Mouse (Mus musculus): ENCODE results near the gene Tmem270. TPM values are rescaled to one million over a fixed set of nuclear protein-coding genes. Genes with fewer than 3 reads are reported as not detected.
A peak's percentile ranks its signal among the peaks of the same experiment; 100 is the strongest.

Gene Tmem270
- total and polyA plus RNA-seq, 3 experiments: not detected

DNA sequence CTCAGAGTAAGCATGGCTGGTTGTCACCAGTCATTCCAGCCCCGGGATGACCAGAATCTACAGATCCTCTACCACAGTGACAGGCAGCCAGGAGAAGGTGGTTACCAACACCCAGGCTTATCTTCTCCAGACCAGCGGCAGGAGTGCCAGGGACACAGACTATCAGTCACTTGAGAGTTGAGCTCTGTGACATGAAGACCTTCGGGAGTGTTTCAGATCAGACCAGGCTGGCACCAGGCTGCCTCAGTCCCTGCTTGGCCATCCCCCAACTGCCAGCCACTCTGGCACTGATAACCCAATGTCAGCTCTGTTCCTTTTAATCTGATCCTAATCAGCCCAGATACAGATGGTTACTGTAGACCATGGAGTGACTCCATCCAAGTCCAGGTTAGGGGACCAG is 12.6 kb upstream of the Tmem270 start (continued):
- TF ChIP-seq KAT2A (conservative IDR thresholded peaks at IDR 0.05; ENCODE audit: low read depth, low read length) (no peak), ZC3H11A (IDR thresholded peaks at IDR 0.05; ENCODE audit: low read depth, low read length) (no peak), NELFE (IDR thresholded peaks at IDR 0.05; ENCODE audit: low read depth, low read length) (no peak), GATA1 (IDR thresholded peaks at IDR 0.05; ENCODE audit: low read depth, low read length) (peak; percentile 67), MYC (IDR thresholded peaks at IDR 0.05; ENCODE audit: low read depth, low read length) (no peak), MYB (IDR thresholded peaks at IDR 0.05; ENCODE audit: low read depth, low read length) (no peak), NRF1 (IDR thresholded peaks at IDR 0.05; ENCODE audit: insufficient read depth, low read depth, low read length, poor library complexity, severe bottlenecking) (no peak), MAFK (IDR thresholded peaks at IDR 0.05; ENCODE audit: borderline replicate concordance, low read depth, low read length) (no peak), CHD1 (IDR thresholded peaks at IDR 0.05; ENCODE audit: low read depth, low read length) (no peak), UBTF (IDR thresholded peaks at IDR 0.05; ENCODE audit: borderline replicate concordance, insufficient read depth, low read depth, low read length) (no peak), E2F4 (IDR thresholded peaks at IDR 0.05; ENCODE audit: borderline replicate concordance, low read depth, low read length) (no peak), RCOR1 (IDR thresholded peaks at IDR 0.05; ENCODE audit: low read depth, low read length) (no peak)

- no peak for TF ChIP-seq MEF2A (IDR thresholded peaks at IDR 0.05; ENCODE audit: extremely low read depth, insufficient replicate concordance, low read depth, low read length, poor library complexity, severe bottlenecking)
- TF ChIP-seq CTCF (IDR thresholded peaks at IDR 0.05 in 2 of 3, conservative IDR thresholded peaks at IDR 0.05 in 1 of 3; ENCODE audit: control insufficient read depth in 1 of 3, insufficient read depth in 1 of 3, low read depth in 2 of 3, low read length in 3 of 3, poor library complexity in 1 of 3, severe bottlenecking in 1 of 3): peak; percentile 86 to 91 (median 86)
- no peak for TF ChIP-seq POLR2A (IDR thresholded peaks at IDR 0.05; ENCODE audit: control insufficient read depth in 1 of 2, insufficient read depth in 1 of 2, low read depth in 1 of 2, low read length in 2 of 2, poor library complexity in 1 of 2)
- TF ChIP-seq SIN3A (IDR thresholded peaks at IDR 0.05; ENCODE audit: low read length): peak; percentile 53
- no peak for TF ChIP-seq ETS1 (IDR thresholded peaks at IDR 0.05; ENCODE audit: low read depth, low read length)
- TF ChIP-seq RAD21 (IDR thresholded peaks at IDR 0.05; ENCODE audit: low read depth, low read length): peak; percentile 24; the same call in 1 of the 2 replicates
- TF ChIP-seq TBP (IDR thresholded peaks at IDR 0.05; ENCODE audit: low read depth, low read length): 0 out of 2 replicates have a peak, but pooled peaks have one; percentile 25
- TF ChIP-seq HCFC1 (IDR thresholded peaks at IDR 0.05; ENCODE audit: low read depth, low read length): peak; percentile 80
- 0 out of 2 replicates have a peak, but pooled peaks have one; percentile 35 for TF ChIP-seq MAX (IDR thresholded peaks at IDR 0.05; ENCODE audit: low read length)
- TF ChIP-seq GATA1 (IDR thresholded peaks at IDR 0.05; ENCODE audit: low read depth, low read length): no peak
- 0 out of 2 replicates have a peak, but pooled peaks have one; percentile 2 for TF ChIP-seq KAT2A (conservative IDR thresholded peaks at IDR 0.05; ENCODE audit: low read depth, low read length)
- no peak for TF ChIP-seq POLR2AphosphoS5 (IDR thresholded peaks at IDR 0.05; ENCODE audit: borderline replicate concordance, low read depth, low read length)
- peak; percentile 63; the same call in 1 of the 2 replicates for TF ChIP-seq MYC (IDR thresholded peaks at IDR 0.05; ENCODE audit: low read depth, low read length)
- TF ChIP-seq TAL1 (IDR thresholded peaks at IDR 0.05; ENCODE audit: low read length): no peak
- TF ChIP-seq UBTF (IDR thresholded peaks at IDR 0.05; ENCODE audit: borderline replicate concordance, insufficient read depth, low read depth, low read length): no peak
- no peak for TF ChIP-seq CHD1 (IDR thresholded peaks at IDR 0.05; ENCODE audit: low read depth, low read length)
- TF ChIP-seq EP300 (IDR thresholded peaks at IDR 0.05; ENCODE audit: low read depth in 1 of 2, low read length in 2 of 2): no peak
- TF ChIP-seq TCF12 (IDR thresholded peaks at IDR 0.05; ENCODE audit: low read depth, low read length): 0 out of 2 replicates have a peak, but pooled peaks have one; percentile 16
- TF ChIP-seq MXI1 (IDR thresholded peaks at IDR 0.05; ENCODE audit: low read depth, low read length): no peak
- TF ChIP-seq JUND (IDR thresholded peaks at IDR 0.05; ENCODE audit: low read depth, low read length): no peak
- TF ChIP-seq BHLHE40 (IDR thresholded peaks at IDR 0.05; ENCODE audit: borderline replicate concordance, low read depth, low read length): no peak
- no peak for TF ChIP-seq RCOR1 (IDR thresholded peaks at IDR 0.05; ENCODE audit: low read depth, low read length)
- peak; percentile 70 for TF ChIP-seq NRF1 (IDR thresholded peaks at IDR 0.05; ENCODE audit: insufficient read depth, low read depth, low read length, poor library complexity, severe bottlenecking)
- no peak for TF ChIP-seq POLR2AphosphoS2 (IDR thresholded peaks at IDR 0.05; ENCODE audit: low read length)
- TF ChIP-seq SMC3 (IDR thresholded peaks at IDR 0.05; ENCODE audit: low read depth, low read length): peak; percentile 56
- Histone ChIP-seq H3K36me3 (ENCODE audit: control insufficient read depth in 1 of 2, insufficient read depth in 2 of 2, low read length in 2 of 2) (peaks cover 0 to 46% of the 10 kb centered on the region in 2 experiments; a peak in 2 of 4 replicates), H3K79me2 (ENCODE audit: control insufficient read depth, insufficient read depth, low read length, poor library complexity) (no peaks in the 10 kb centered on the region), H3K27ac (ENCODE audit: control insufficient read depth, low read depth, low read length) (no peak overlapping the region), H3K27me3 (ENCODE audit: control insufficient read depth in 1 of 2, insufficient read depth in 2 of 2, low read length in 2 of 2) (no peaks in the 10 kb centered on the region), H3K9ac (ENCODE audit: control insufficient read depth, low read depth, low read length, poor library complexity, severe bottlenecking) (no peak overlapping the region), H3K4me1 (ENCODE audit: control insufficient read depth in 1 of 2, insufficient read depth in 2 of 2, low read length in 2 of 2) (peaks cover 24 to 63% of the 10 kb centered on the region in 2 experiments), H3K9me3 (replicated peaks; ENCODE audit: insufficient read depth, low read length) (no peaks in the 10 kb centered on the region), H3K4me3 (ENCODE audit: control insufficient read depth in 1 of 2, insufficient read depth in 1 of 2, low read depth in 2 of 2, low read length in 2 of 2) (peak overlapping the region in 1 of 2 experiments; percentile 30; a peak in 1 of 4 replicates)
- DNase-seq (ENCODE audit: low read depth, low spot score): peak; percentile 87
Observed at GRCm38 (mm10) chr5:134918071-134918832, 11.7 kb upstream of the Tmem270 start.

Measured in MEL (cell line).